Mouse (Mus musculus): ENCODE measurements around the gene Limd1. TPM values are rescaled to one million over a fixed set of nuclear protein-coding genes. Genes with fewer than 3 reads are reported as not detected.
"Not testable (repeated sequence)": the region's sequence is repeated elsewhere in the genome, so short reads cannot be mapped to it uniquely, and the experiment has no call there.

The Limd1 gene
- 29.7 and 30.3 TPM in 2 replicates for total RNA-seq (2014; rRNA removed)
- polyA plus RNA-seq (2015; fragmentation: Nextera tagmentation; extraction: Ambion mirVana): 11.1 and 11.4 TPM in 2 replicates

GRCm38 (mm10) chr9:123478586-123479195, at the start of gene Limd1:
Gene Limd1, plus strand, starts transcription at chr9:123478706.
- DNase-seq (ENCODE audit: low spot score): peak; percentile 70
- Histone ChIP-seq H3K36me3 (ENCODE audit: insufficient read depth, low read length) (no peaks in the 10 kb centered on the region), H3K9ac (replicated peaks; ENCODE audit: low read length) (peak within 1 kb of the TSS; percentile 51), H3K9me3 (ENCODE audit: low read length) (no peaks in the 10 kb centered on the region), H3K27me3 (ENCODE audit: insufficient read depth, low read length) (no peaks in the 10 kb centered on the region), H3K4me3 (ENCODE audit: low read length) (peak within 1 kb of the TSS; percentile 59), H3K4me2 (ENCODE audit: low read depth, low read length) (peak within 1 kb of the TSS; percentile 65), H3K4me1 (ENCODE audit: insufficient read depth, low read length) (0 out of 2 replicates have a peak, but pooled peaks cover 4% of the 10 kb centered on the region), H3K27ac (peak within 1 kb of the TSS; percentile 60; the same call in 1 of the 2 replicates)
- ATAC-seq: peak; percentile 82
- WGBS: 3% methylated on average over 40 of the region's 57 CpGs
- peak; percentile 27; the same call in 1 of the 2 replicates for TF ChIP-seq CTCF (IDR thresholded peaks at IDR 0.05; ENCODE audit: low read depth)

GRCm38 (mm10) chr9:123429863-123430262, 48.6 kb upstream of the Limd1 start:
- no peak for TF ChIP-seq CTCF (IDR thresholded peaks at IDR 0.05; ENCODE audit: low read depth)
- Histone ChIP-seq H3K27ac (no peak overlapping the region), H3K4me2 (ENCODE audit: low read depth, low read length) (no peak overlapping the region), H3K36me3 (ENCODE audit: insufficient read depth, low read length) (peaks cover 7% of the 10 kb centered on the region; the same call in 1 of the 2 replicates), H3K27me3 (ENCODE audit: insufficient read depth, low read length) (no peaks in the 10 kb centered on the region), H3K4me1 (ENCODE audit: insufficient read depth, low read length) (no peaks in the 10 kb centered on the region), H3K4me3 (ENCODE audit: low read length) (no peak overlapping the region), H3K9me3 (ENCODE audit: low read length) (no peaks in the 10 kb centered on the region), H3K9ac (replicated peaks; ENCODE audit: low read length) (no peak overlapping the region)
- DNase-seq (ENCODE audit: low spot score) (no peak), ATAC-seq (no peak)
- 82% methylated on average over 4 of the region's 4 CpGs for WGBS

GRCm38 (mm10) chr9:123430973-123431372, 47.5 kb upstream of the Limd1 start:
- DNase-seq (ENCODE audit: low spot score): peak; percentile 12
- Histone ChIP-seq H3K4me1 (ENCODE audit: insufficient read depth, low read length) (no peaks in the 10 kb centered on the region), H3K9me3 (ENCODE audit: low read length) (no peaks in the 10 kb centered on the region), H3K27me3 (ENCODE audit: insufficient read depth, low read length) (no peaks in the 10 kb centered on the region), H3K4me2 (ENCODE audit: low read depth, low read length) (no peak overlapping the region), H3K27ac (no peak overlapping the region), H3K36me3 (ENCODE audit: insufficient read depth, low read length) (peaks cover 9% of the 10 kb centered on the region), H3K4me3 (ENCODE audit: low read length) (no peak overlapping the region), H3K9ac (replicated peaks; ENCODE audit: low read length) (no peak overlapping the region)
- ATAC-seq: no peak
- TF ChIP-seq CTCF (IDR thresholded peaks at IDR 0.05; ENCODE audit: low read depth): no peak

- Histone ChIP-seq H3K4me2 (ENCODE audit: low read depth, low read length) (no peak overlapping the region), H3K27me3 (ENCODE audit: insufficient read depth, low read length) (no peaks in the 10 kb centered on the region), H3K9ac (replicated peaks; ENCODE audit: low read length) (no peak overlapping the region), H3K36me3 (ENCODE audit: insufficient read depth, low read length) (peaks cover 18% of the 10 kb centered on the region), H3K9me3 (ENCODE audit: low read length) (no peaks in the 10 kb centered on the region), H3K4me3 (ENCODE audit: low read length) (no peak overlapping the region), H3K27ac (no peak overlapping the region), H3K4me1 (ENCODE audit: insufficient read depth, low read length) (no peaks in the 10 kb centered on the region)
- ATAC-seq (no peak), DNase-seq (ENCODE audit: low spot score) (no peak)
- WGBS: 62% methylated on average over 2 of the region's 2 CpGs
- TF ChIP-seq CTCF (IDR thresholded peaks at IDR 0.05; ENCODE audit: low read depth): no peak
These were observed 40.3 kb upstream of the Limd1 start for GRCm38 (mm10) chr9:123438223-123438622.

GRCm38 (mm10) chr9:123440230-123441058, 38.1 kb upstream of the Limd1 start:
- H3K27ac ChIP-seq: no peak overlapping the region; the same call in 1 of the 2 replicates
- DNase-seq (ENCODE audit: low spot score): peak; percentile 61

GRCm38 (mm10) chr9:123447101-123447500, 31.4 kb upstream of the Limd1 start:
- H3K27me3 ChIP-seq (ENCODE audit: insufficient read depth, low read length); H3K4me2 ChIP-seq (ENCODE audit: low read depth, low read length); H3K27ac ChIP-seq; ATAC-seq; H3K9me3 ChIP-seq (ENCODE audit: low read length); H3K4me1 ChIP-seq (ENCODE audit: insufficient read depth, low read length); H3K9ac ChIP-seq (replicated peaks; ENCODE audit: low read length); H3K4me3 ChIP-seq (ENCODE audit: low read length); H3K36me3 ChIP-seq (ENCODE audit: insufficient read depth, low read length): not testable (repeated sequence)
- peak; percentile 31 for DNase-seq (ENCODE audit: low spot score)
- WGBS: 87% methylated on average over 3 of the region's 3 CpGs
- TF ChIP-seq CTCF (IDR thresholded peaks at IDR 0.05; ENCODE audit: low read depth): peak; percentile 41

More at GRCm38 (mm10) chr9:123440230-123441058, 38.1 kb upstream of the Limd1 start:
- H3K4me2 ChIP-seq (ENCODE audit: low read depth, low read length): no peak overlapping the region
- H3K9ac ChIP-seq (replicated peaks; ENCODE audit: low read length): no peak overlapping the region
- no peaks in the 10 kb centered on the region for H3K27me3 ChIP-seq (ENCODE audit: insufficient read depth, low read length)
- no peaks in the 10 kb centered on the region for H3K9me3 ChIP-seq (ENCODE audit: low read length)
- 28% methylated on average over 5 of the region's 5 CpGs for WGBS
- ATAC-seq: no peak
- peaks cover 15% of the 10 kb centered on the region for H3K36me3 ChIP-seq (ENCODE audit: insufficient read depth, low read length)
- no peak overlapping the region for H3K4me3 ChIP-seq (ENCODE audit: low read length)
- no peak; the same call in 1 of the 2 replicates for TF ChIP-seq CTCF (IDR thresholded peaks at IDR 0.05; ENCODE audit: low read depth)
- no peaks in the 10 kb centered on the region for H3K4me1 ChIP-seq (ENCODE audit: insufficient read depth, low read length)

All from hindbrain, postnatal 0 days (tissue).